Mouse (Mus musculus): Measurements from ENCODE around the gene Phpt1. TPM values are rescaled to one million over a fixed set of nuclear protein-coding genes. Genes with fewer than 3 reads are reported as not detected.
"Not testable (repeated sequence)": the region's sequence is repeated elsewhere in the genome, so short reads cannot be mapped to it uniquely, and the experiment has no call there.

Gene Phpt1
- total RNA-seq, 2 experiments from 2014 or later = 0.96 TPM; not detected in 1

DNA sequence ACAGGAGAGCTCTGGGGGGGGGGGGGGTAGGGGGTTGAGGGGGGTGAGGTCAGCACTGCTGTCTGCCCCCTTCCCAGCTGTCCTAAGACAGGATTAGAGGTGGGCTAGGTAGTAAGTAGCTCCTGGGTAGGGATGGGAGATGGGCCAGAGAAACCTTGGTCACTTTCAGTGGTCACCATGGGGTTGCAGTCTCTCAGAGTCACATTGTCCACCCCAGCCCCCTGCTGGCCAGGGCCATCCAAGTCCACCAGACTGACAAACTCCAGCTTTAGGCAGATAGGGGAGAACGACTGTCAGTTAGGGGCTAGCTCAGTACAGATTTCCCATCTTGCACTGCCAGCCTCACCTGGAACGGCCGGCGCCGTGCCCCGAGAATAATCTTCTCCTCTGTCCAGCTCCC is 8.5 kb downstream of the Phpt1 start:
- no peak for ATAC-seq (replicated peaks; ENCODE audit: low FRiP score, poor library complexity, severe bottlenecking)

DNA sequence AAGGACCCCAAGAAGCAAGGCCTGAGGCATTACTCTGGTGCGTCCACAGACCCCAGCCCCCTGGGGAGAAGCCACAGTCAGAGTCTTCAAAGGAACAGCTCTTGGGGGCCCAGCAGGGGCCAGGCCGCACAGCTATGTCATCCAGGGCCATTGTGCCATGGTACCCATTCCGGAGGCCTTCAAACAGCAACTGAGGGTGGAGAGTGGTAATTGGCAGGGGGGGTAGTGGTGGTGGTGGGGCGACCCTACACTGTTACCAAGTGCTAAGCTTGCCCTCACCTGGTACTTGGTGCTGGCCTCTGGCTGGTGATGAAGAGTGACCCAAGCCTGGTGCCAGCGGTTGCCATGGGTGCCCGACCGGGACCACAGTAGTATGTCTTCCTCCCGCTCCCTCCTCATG is 9.3 kb downstream of the Phpt1 start:
- ATAC-seq (replicated peaks; ENCODE audit: low FRiP score, poor library complexity, severe bottlenecking) = no peak

DNA sequence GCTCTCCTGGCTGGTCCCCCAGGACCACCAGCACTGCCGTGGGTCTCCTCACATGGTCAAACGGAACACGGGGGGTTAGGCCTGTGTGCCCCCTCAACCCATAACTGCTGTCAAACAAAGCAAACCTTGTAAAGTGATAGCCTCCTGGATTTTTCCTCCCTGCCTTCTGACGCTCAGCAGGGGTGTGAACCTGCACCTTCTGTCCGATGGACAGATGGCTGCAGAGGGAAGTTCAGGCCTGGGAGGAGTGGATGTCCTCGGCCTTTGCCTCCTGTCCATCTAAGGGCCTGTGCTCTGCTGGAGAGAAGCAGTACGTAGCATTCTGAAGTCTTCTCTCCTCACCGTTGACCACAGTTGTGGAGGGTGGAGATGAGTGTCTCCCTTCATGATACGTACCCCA is 13.1 kb downstream of the Phpt1 start:
- no peak for ATAC-seq (replicated peaks; ENCODE audit: low FRiP score, poor library complexity, severe bottlenecking)

DNA sequence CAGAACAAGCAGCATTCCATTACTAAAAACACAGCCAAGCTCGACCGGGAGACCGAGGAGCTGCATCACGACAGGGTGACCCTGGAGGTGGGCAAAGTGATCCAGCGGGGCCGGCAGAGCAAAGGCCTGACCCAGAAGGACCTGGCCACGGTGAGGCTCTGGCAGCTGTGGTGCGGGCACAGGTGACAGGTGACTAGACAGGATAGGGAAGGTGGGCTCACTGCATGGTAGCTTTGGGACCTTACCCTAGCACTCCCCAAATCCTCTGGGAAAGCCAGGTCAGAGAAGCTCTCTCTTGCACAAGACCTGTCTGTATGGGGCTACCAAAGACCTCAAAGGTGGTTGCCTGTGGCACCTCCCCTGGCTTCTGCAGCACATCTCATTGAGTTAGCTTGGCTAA is 14.5 kb downstream of the Phpt1 start:
- ATAC-seq (replicated peaks; ENCODE audit: low FRiP score, poor library complexity, severe bottlenecking) = no peak

DNA sequence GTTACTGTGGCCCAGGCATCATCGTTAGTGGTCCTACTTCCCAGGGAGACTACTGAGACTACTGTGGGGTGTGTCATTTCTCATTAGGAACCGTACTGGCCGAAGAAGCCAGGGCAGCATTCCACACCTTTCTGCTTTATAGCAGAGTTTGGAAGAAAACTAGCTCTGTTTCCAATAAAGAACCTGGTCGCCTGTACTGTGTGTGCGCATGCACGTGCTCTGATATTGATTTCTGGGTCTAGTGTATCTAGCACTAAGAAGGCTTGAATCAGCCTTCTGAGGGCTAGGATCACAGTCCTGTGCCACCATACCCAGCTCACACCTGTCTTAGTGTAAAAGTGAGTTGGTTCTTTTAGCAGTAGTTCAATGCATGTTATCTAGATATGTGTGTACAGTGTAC is 16.2 kb downstream of the Phpt1 start:
- ATAC-seq (replicated peaks; ENCODE audit: low FRiP score, poor library complexity, severe bottlenecking) = no peak

DNA sequence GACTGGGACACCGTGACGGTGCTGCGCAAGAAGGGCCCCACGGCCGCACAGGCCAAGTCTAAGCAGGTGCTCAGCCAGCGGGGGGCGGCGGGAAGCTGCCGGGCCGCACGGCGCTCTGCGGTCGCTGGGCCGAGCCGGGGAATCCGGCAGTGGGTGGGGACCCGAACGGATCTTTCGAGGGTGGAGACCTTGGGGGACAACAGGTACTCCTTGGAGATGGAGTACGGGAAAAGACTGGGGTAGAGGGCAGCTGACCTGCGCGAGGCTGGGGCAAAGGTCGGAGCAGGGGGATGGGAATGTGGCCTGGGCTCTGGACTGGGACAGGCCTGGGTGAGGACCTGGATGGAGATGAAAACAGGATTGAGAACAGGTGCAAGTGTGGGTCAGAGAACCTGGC is 17.1 kb downstream of the Phpt1 start:
- no peak; the same call in 1 of the 2 replicates for ATAC-seq (replicated peaks; ENCODE audit: low FRiP score, poor library complexity, severe bottlenecking)

DNA sequence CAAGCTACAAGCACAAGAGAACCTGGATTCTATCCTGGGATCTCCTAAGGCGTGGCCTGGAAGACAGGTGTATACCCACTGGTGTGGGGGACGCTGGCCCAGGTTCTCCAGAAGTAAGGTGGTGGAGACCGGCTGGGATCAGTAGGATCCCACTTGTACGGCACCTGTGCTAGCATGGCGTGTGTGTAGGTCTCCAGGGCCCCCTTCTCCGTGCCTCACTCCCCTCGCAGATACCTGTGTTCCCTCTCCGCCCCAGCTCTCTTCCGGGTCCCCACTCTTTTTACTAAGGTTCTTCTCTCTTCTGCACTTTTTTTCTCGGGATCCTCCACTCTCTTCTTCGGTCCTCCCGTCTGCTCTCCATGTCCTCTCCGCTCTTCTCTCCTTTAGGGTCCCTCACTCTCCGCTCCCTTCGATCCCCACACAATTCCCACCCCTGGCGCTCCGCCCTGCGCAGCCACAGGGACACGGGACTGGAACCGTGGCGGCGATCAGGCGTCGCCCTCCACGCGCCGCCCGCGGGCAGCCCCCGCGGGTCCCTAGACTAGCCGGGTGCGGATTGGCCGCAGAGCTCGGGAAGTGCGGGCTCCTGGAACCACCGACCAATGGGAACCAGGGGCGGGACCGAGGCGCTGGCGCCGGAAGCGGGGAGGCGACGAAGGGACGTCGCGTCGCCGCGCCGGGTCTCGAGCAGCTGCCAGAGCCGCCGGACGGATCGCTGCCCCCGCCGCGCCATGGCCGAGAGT is 17.6 kb downstream of the Phpt1 start, which contains the start of gene Edf1:
Gene Edf1, plus strand, starts transcription at position 627 of the 743 bp plus-strand sequence.
- peak; percentile 96 for ATAC-seq (replicated peaks; ENCODE audit: low FRiP score, poor library complexity, severe bottlenecking)

DNA sequence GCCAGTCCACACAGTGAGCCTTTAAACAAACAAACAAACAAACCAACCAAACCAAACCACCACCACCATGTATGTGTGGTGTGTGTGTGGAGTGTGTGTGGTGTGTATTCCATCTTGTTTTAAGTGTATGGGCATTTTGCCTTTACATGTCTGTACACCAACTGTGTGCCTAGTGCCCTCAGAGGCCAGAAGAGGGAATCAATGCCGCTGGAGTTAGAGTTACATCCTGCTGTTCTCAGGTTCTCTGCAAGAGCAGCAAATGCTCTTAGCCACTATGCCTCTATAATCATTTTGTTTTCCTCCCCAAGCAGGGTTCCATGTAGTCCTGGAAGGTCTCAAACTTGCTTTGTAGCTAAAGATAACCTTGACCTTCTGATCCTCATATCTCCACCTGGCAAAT is 18.7 kb downstream of the Phpt1 start:
- ATAC-seq (replicated peaks; ENCODE audit: low FRiP score, poor library complexity, severe bottlenecking) = no peak

DNA sequence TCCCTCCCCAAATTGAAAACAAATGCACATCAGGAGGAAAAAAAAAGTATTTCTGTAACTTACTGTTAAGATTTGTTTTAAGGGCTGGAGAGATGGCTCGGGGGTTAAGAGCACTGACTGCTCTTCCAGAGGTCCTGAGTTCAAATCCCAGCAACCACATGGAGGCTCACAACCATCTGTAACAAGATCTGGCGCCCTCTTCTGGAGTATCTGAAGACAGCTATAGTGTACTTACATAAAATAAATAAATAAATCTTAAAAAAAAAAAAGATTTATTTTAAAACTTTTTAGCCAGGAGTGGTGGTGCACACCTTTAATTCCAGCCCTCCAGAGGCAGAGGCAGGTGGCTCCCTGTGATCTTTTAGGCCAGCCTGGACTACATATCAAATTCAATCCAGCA is 19.5 kb downstream of the Phpt1 start:
- not testable (repeated sequence) for ATAC-seq (replicated peaks; ENCODE audit: low FRiP score, poor library complexity, severe bottlenecking)

DNA sequence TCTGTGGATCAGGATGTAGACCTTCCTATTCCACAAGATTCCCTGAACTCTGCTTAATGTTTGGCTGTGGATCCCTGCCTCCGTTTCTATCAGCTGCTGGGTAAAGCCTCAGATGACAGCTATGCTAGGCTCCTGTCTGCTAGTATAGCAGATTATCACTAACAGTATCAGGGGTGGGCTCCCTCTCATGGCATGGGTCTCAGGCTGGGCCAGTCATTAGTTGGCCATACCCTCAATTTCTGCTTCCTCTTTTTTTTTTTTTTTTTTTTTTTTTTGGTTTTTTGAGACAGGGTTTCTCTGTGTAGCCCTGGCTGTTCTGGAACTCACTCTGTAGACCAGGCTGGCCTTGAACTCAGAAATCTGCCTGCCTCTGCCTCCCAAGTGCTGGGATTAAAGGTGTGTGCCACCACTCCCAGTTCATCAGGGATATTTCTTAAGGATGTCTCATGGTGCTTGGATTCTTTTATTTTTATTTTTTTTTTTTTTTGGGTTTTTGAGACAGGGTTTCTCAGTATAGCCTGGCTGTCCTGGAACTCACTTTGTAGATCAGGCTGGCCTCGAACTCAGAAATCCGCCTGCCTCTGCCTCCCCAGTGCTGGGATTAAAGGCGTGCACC is 21.7 kb downstream of the Phpt1 start:
- ATAC-seq (replicated peaks; ENCODE audit: low FRiP score, poor library complexity, severe bottlenecking) = not testable (repeated sequence)

DNA sequence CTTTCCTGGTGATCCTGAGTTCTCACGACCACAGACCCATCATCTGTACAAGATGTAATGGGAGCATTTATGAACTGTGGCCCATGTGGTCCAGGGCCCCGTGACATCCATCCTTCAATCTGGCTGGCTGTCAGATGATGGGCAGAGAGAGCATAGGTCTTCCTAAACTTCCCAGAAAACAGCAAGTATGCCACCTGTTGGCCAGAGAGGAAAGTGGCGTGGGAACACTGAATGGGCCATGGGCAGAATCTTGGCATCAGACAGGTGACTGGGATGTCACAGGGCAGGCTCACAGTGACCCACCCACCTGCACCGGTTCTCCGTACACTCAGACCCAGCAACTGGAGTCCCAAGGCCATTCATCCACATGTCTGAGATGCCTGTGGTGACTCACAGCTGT is 23.8 kb downstream of the Phpt1 start:
- 0 out of 2 replicates have a peak, but pooled peaks have one; percentile 22 for ATAC-seq (replicated peaks; ENCODE audit: low FRiP score, poor library complexity, severe bottlenecking)

DNA sequence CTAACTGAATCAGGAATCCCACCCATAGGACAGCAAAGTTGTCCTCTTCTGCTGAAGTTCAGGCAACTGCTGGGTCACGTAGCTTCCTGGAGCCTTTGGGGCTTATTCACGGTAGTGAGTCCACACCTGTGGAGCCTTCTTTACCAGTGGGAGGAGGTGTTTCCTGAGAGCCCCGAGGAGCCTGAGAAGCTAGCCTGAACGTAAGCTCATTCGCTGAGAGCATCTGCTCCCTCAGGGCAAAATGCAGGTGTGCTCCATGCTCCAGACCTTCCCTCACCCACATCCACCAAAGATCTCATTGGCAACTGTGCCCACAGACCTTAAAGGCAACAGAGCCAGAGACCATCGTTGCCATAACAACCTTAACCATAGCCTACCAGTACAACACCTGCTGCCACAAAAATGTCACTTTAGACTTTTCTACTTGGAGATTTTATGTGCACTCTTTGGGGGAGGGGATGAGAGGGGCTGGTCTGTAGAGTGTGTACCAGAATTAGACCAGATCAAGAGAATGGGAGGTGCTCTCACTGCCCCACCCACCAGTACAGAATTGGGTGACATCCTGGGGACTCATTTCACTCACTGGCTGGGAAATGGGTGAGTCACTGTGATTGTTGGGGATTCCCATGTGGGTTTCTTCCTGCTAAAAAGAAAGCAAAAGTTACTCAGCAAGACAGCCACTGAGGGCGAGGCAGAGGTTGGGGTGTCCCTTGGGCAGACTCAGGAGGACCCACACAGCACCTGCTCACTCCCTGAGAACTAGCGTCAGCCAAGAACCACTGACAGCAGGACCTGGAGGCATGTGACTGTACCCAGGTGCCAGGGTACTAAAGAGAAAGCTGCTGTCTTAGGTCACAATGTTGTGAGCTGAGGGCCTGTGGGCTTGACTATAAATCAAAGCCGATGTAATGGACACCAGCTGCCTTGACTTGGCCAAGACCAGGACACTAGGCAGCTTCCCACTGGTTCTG is 25.7 kb downstream of the Phpt1 start:
- ATAC-seq (replicated peaks; ENCODE audit: low FRiP score, poor library complexity, severe bottlenecking) = no peak

DNA sequence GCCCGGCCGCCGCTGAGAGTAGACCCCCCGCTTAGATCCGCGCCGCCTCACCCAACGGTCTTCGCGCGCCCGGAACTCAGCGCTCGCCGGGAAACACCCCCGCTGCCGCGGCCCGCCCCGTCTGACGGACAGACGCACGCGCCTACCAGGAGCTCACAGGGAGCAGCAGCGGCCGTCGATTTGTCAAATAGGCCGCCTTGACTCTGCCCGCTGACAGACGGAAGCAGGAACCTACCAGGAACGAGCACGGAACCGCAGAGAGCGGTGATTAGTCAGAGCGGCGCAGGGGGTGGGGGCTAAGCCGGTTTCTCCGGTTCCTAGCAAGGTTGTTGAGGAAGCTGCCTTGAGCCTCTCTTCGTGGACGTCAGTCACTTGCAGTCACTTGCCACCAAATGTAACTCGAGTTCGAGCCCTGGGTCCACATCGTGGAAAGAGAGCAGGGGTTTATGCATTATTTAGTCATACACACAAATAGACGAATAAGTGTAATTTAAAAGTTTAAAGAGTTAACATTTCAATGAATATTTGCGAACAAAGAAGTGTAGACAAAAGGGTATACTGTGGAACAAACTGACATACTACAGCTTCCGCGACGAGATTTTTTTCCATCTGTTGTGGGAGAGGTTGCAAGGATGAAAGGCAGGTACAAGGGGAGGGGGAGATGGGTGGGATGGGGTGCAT is 28.1 kb downstream of the Phpt1 start, which contains the start of gene Traf2:
Gene Traf2, minus strand, starts transcription at position 130 of the 681 bp plus-strand sequence.
- peak; percentile 97 for ATAC-seq (replicated peaks; ENCODE audit: low FRiP score, poor library complexity, severe bottlenecking)

DNA sequence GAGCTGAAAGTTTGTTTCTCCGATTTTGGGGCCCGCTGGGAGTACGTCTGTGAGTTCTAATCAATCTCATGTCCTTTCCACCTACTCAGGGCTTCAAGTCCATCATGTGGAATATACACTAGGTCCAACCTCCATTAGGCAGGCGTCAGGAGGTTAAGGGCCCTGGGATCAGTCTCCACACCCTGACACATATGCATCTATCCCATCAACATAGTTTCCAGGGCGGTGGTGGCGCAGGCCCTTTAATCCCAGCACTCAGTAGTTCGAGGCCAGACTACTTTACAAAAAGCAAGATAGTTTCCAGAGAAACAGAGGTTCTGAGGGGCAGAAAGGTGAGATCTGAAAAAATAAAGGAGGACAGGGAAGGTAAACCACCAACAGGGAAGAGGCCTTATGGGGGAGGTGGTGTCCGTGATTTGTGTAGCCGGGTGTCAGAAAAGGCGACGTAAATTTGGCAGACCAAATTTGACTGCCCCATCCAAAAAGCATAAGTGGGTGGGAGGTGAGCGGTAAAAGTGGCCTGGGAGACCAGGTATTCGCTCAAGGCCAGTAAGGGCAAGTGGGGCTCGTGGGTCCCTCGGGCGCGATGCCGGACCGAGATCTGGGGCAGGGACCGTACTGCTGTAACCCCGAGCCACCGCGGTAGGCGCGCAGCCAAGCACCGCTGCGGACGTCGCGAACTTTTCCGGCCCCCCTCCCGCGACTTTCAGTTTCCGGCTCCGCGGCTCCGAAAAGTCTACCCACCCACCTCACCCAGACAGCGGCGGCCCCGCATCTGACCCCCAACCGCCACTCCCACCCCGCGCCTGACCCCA is 28.8 kb downstream of the Phpt1 start:
- peak; percentile 22 for ATAC-seq (replicated peaks; ENCODE audit: low FRiP score, poor library complexity, severe bottlenecking)

DNA sequence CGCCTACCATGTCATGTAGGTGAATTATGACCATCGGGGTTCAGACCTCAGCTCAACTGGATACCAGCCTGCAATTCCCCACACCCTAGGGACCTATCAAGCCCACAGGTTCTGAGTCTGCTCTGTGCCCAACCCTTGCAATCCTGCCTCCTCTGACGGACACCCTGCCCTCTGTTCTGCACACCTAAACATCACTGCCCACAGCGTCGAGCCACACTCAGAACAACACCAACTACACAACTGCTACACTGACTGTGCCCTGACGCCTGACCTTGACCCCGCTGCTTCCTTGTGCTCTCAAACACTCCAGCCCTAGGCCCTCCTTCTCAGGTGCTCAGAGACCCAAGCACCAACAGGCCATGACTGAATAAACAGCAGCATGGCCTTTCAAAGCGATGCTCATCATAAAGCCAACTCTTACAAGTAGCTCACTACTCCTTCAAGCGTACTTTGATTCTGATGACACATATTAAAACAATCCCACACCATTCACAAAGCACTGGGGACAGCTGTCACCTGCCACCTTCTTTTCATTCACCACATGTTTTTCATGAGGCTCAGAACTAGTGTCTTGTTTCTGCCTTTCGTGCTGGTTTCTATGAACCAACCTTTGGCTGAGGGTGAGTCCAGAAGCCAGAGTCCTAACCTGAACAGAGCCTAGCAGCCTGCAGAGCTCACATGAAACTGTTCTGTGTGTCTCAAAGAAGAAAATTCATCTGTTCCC is 33.2 kb downstream of the Phpt1 start:
- no peak for ATAC-seq (replicated peaks; ENCODE audit: low FRiP score, poor library complexity, severe bottlenecking)

DNA sequence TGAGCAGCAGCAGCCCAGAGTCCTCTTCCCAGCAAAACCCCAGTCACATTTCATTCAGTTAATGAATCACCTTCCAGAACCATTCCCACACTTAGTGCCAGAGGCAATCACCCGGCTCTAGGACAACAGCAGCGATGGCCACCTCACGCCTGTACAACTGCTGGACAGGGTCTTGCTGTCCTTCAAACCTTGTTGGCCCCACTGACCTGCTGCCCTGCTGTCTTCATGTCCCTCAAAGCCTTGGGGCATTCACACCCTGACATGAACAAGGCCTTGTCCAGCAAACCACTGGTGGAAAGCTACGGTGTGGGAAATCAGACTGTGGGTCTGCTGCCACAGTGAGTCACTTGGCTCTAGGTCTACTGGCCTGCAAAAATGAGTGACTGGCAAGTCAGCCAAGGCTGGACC is 34.5 kb downstream of the Phpt1 start:
- no peak for ATAC-seq (replicated peaks; ENCODE audit: low FRiP score, poor library complexity, severe bottlenecking)

DNA sequence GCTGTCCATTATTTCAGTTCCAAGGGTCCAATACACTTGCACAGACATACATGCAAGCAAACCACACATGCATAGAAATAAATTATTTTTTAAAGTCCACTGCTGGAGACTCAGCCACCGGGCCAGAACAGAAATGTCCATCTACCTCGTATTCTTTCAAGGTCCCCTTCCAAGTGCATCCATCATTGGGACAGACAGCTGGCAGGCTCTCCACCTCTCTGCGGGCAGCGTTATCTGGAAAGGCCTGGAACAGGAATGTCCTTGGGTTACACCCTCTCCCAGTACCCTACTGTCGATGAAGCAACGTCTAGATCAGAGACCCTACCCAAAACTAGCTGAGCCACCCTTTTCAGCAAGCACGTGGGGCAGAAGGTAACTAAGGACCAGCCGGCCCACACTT is 38.5 kb downstream of the Phpt1 start:
- ATAC-seq (replicated peaks; ENCODE audit: low FRiP score, poor library complexity, severe bottlenecking) = no peak

DNA sequence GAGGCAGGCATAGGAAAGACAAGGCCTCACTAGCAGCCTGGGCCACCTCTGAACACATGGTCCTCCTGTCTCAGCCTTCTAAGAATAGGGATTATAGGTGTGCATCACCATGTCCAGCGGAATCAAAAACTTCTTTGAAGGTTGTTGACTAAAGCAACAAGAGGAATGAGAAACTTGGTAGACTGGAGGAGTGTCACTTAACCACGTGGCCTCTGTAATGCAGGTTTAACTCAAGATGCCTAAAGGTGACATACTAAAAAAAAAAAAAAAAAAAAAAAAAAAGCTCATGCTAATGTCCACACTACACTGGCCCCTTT is 40.2 kb downstream of the Phpt1 start:
- ATAC-seq (replicated peaks; ENCODE audit: low FRiP score, poor library complexity, severe bottlenecking) = no peak

Measured in erythroblast, adult 5-6 weeks (primary cell).